Mouse (Mus musculus): ENCODE results near the gene Gprc5c.

Gprc5c gene

GRCm38 (mm10) chr11:114867361-114868235 is 16.6 kb downstream of the Gprc5c start:
- no peak for DNase-seq (ENCODE audit: low spot score in 2 of 2)

DNA sequence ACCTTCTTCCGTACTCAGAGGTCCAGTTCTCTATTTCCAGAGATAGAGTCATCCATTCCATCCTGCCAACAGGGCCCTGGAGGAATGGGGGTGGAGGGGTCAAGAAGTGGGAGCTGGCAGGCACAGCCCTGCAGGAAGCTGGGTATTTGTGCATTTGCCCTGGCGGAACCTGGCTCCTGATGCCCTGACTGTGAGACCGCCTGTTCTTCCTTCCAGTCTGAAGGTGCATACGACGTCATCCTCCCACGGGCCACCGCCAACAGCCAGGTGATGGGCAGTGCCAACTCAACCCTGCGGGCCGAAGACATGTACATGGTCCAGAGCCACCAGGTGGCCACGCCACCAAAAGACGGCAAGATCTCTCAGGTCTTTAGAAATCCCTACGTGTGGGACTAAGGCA is 17.3 kb downstream of the Gprc5c start:
- no peak for DNase-seq (ENCODE audit: low spot score in 2 of 2)

- DNase-seq (ENCODE audit: low spot score in 2 of 2): no peak
These were observed 18.8 kb downstream of the Gprc5c start for GRCm38 (mm10) chr11:114869787-114870186.

DNA sequence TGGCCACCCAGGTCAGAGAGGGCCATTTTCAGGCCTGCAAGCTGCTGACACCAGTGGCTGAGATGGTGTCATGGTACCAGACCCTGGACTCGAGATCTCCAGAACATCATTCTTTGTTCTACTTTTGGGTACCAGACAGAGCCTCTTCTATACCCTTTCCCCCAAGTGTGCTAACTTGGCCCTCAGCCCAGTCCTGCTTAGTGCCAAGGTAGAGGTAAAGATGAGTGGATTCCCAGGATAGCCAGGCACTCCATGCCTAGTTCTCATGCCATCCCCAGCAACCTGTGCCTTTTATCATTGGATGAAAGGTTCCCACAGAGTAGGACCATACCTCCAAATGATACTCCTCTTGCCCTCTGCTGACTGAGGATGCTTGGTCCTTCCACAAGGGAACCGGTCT is 20.6 kb downstream of the Gprc5c start:
- DNase-seq (ENCODE audit: low spot score in 2 of 2): no peak

DNA sequence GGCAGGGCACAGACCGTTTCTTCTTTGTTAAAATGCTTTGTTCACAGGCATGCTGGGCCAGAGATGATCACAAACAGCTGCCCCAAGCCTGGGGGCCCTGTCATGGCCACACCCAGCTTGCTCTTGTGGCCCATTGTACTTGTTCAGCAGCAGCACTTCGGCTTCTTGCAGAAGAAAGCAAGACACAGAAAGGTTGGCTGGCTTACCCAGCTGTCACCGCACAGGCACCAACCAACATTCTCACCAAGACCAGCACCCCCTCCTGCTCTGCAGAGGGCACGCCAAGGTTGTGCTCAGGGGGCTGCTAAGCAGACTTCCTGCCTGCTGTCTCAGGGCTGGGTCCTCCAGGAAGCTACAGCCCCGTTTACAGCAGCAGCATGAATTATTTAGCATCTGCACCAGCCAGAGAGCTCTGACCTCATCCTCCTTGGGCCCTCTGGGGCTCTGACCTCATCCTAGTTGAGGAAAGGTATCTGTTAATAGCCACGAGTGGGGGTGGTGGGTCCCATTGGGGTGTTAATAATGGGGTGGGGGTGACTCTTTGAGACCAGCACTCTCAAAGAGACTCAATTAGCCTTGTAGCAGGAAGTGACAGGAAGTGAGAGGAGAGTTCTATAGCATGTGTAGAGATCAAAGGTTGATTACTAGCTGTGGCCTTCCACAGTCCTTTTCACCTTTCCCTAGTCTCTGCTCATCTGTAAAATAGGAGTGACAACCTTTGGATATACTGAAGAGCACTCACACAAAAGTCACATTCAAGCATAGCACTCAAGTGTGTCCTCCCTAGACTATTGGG is 22.3 kb downstream of the Gprc5c start:
- DNase-seq (ENCODE audit: low spot score in 2 of 2): no peak

- no peak for DNase-seq (ENCODE audit: low spot score in 2 of 2)
These were observed 23.5 kb downstream of the Gprc5c start for GRCm38 (mm10) chr11:114874226-114875145.

GRCm38 (mm10) chr11:114875301-114875801 is 24.4 kb downstream of the Gprc5c start:
- DNase-seq (ENCODE audit: low spot score in 2 of 2): no peak

DNA sequence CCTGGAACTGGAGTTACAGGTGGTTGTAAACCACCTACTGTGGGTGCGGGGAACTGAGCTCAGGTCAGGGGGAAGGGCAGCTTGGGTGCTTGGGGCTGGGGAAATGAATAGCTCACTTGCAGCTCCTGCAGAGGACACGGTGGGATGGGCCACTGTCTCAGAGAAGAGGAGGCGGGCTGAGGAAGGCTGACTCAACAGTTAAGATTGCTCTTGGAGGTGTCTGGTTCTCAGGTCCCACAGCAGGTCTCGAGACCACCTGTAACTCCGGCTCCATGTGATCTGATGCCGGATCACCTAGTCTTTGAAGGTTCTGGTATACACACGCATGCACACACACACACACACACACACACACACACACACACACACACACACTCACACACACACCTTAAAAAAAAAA is 25.2 kb downstream of the Gprc5c start:
- DNase-seq (ENCODE audit: low spot score in 2 of 2): no peak

DNA sequence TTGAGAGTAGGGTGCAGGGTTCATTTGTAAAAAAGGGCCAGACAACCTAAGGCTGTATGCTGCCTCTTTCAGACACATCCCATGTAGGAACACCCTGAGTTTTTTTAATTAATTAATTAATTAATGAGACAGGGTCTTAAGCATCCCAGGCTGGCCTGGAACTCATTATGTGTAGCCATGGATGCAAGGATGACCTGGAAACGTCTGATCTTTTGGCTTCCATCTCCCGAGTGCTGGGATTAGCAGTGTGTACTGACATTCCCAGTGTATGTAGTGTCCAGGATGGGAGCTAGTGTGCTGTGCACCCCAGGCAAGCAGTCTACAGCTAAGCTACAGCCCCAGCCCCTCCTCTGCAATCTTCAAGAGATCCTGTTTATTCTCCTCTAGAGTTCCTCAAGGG is 25.7 kb downstream of the Gprc5c start:
- no peak for DNase-seq (ENCODE audit: low spot score in 2 of 2)

DNA sequence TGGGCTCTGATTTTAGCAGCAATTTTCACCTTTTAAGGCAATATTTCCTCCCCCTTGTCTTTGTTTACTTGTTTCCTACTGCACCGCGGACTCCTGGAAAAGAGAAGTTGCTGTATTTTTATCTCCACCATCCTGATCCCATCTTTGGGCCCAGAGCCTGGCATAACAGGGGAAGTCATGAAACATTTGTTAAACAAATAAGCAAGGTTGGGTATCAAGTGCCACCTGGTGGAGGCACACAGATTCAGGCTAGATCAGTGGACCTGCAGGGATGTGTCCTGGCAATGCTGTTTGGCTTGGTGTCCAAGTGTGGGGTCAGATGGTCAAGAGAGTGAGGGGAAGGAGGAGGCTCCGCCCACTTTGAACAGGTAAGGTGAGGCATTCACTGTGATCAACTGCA is 26.2 kb downstream of the Gprc5c start:
- DNase-seq (ENCODE audit: low spot score in 2 of 2): peak; percentile 67 to 70

DNA sequence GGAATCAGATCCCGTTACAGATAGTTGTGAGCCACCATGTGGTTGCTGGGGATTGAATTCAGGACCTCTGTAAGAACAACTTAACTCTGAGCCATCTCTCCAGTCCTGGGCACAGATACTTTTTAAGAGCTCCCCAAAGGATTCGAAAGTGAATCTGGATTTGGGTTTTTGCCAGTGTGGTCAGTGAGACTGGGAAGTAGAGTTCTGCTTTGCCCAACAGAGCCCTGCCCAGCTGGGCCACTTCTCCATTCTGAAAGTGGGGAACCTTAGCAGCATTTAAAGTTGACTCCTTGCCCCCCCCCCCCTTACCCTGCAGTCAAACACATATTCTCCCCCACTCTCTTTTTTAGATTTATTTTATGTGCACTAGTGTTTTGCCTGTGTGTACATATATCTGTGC is 28.7 kb downstream of the Gprc5c start:
- DNase-seq (ENCODE audit: low spot score in 2 of 2): no peak

DNA sequence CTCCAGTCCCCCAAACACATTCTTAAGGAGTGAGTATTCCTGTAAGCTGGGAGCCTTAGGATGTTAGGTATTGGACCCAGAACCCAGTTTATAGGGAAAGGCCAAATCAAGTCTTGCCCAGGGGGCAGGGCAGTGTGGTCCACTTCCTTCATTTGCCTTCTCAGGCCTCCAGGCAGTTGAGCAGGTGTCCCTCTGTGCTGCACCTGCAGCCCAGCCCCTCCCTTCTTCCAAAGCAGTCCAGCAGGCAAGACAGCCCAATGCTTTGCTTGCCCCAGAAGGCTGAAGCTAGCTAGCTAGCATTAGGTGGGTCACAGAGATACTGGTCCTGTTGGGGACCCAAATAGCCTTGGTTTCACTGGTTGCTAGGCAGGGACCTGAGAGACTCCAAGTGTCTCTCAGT is 29.2 kb downstream of the Gprc5c start:
- no peak for DNase-seq (ENCODE audit: low spot score in 2 of 2)

DNA sequence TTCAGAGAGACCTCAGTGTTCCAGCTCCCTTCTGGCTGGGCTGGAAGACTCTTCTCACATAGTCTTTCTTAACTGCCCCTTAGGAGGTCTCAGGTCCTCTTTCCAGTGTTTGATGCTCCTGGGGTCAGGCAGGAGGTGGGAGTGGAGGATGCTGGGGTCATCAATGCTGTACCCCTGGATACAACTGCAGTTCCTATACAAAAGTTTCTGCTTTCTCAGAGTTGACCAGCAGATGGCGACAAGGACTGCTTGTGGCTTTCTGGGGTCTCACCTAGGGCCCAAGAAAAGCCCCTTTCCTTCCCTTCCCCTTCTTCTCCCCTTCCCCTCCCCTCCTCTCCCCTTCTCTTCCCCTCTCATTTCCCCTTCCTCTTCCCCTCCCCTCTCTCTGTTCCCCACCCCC is 29.6 kb downstream of the Gprc5c start:
- DNase-seq (ENCODE audit: low spot score in 2 of 2): peak; percentile 36 to 51

DNA sequence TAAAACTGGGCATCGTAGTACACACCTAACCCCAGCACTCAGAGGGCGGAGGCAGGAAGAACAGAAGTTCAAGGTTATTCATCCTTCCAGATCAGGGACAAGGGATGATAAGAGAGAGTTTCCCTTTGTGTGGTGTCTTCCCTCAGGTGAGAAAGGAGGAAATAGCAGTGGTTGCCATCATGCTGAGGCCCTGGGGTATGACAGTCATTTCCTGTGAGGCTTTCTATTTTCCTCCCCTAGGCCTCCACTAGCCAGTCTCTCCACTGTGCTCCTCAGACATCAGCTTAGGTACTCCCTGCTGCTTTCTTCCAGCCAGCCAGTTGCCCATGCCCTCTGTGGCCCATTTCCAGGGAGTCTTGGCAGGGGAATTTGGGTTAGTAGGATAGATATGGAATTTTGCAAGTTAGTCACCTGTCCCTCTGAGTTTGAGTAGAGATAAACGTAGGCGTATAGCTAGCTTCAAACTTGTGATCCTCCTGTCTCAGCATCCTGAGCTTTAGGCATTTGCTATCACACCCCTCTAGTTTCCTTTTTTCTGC is 32.4 kb downstream of the Gprc5c start:
- DNase-seq (ENCODE audit: low spot score in 2 of 2): no peak

GRCm38 (mm10) chr11:114884380-114885100 is 33.6 kb downstream of the Gprc5c start:
- DNase-seq (ENCODE audit: low spot score in 2 of 2): no peak

- DNase-seq (ENCODE audit: low spot score in 2 of 2): no peak
These were observed 39.1 kb downstream of the Gprc5c start, which contains the start of gene Cd300a for GRCm38 (mm10) chr11:114889991-114890518. Gene Cd300a, plus strand, starts transcription at chr11:114890041.

- no peak for DNase-seq (ENCODE audit: low spot score in 2 of 2)
These were observed 39.6 kb downstream of the Gprc5c start for GRCm38 (mm10) chr11:114890542-114890941.

DNA sequence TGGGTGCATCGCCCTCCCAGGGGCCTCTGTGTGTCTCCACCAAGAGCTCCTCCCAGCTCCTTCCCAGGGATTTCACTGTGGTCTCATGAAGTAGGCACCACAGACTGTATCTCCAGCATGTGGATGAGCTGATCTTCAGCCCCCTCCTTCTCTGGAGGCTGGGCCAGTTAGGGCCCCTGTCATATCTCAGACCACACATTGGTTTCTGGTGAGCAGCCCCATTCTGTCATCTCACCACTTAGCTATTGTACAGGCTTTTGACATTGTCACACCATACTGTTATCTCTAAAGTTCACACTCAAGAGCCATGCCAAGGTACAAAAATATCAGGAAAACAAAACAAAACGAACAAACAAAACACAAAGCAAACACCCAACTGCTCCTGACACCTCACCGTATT is 45.1 kb downstream of the Gprc5c start:
- DNase-seq (ENCODE audit: low spot score in 2 of 2): no peak

DNA sequence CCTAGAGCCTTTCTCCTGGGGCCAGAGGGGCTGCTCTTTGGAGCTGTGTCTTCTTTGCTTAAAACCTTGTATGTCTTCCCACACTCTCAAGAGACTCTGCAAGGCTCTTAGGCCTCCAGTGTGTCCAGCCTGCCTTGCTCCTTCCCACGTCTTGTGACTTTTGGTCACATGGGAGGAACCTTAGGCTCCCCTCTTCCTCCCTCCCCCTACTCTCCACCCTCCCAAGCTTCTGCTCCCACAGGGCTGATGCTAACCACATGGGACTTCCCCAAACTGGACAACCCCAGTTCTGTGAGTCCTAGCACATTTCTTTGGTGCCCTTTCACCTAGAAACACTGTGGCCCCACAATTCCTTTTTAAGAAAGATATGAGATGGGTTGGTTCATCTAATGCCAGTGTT is 47.1 kb downstream of the Gprc5c start:
- no peak for DNase-seq (ENCODE audit: low spot score in 2 of 2)

DNA sequence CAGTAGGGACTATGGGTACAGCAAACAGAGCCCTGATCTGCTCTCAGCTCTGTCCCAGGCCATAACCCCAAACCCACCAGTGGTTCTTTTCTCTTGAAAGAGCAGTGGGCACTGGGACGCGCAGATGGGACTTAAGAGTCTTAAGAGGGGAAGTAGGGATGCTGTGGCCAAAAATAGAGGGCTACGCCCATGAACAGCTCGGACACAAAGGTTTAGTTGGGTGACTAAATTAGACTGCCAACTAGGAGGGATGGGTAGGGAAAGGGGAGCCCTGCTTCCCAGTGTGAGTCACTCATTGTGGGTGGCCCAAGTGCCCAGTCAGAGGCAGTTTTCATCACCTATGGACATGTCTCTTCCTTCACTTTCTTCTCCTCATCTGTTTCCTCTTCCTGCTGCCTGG is 52.3 kb downstream of the Gprc5c start:
- no peak for DNase-seq (ENCODE audit: low spot score in 2 of 2)

Measured in right cerebral cortex, adult 2 months (tissue).